Mouse (Mus musculus) colon, adult 2 months (tissue): ENCODE measurements around the gene Akap8. TPM values are rescaled to one million over a fixed set of nuclear protein-coding genes. Genes with fewer than 3 reads are reported as not detected.

Source experiments
- polyA plus RNA-seq: library from polyadenylated mRNA; depleted of rRNA; stranded (reverse); fragments of >200 nt; gene quantifications from 2 replicates; pipeline ENCODE4 v1.2.3, GENCODE M21; 2012; rRNA removed

The Akap8 gene
- 51.7 and 61.4 TPM in 2 replicates for polyA plus RNA-seq

DNA sequence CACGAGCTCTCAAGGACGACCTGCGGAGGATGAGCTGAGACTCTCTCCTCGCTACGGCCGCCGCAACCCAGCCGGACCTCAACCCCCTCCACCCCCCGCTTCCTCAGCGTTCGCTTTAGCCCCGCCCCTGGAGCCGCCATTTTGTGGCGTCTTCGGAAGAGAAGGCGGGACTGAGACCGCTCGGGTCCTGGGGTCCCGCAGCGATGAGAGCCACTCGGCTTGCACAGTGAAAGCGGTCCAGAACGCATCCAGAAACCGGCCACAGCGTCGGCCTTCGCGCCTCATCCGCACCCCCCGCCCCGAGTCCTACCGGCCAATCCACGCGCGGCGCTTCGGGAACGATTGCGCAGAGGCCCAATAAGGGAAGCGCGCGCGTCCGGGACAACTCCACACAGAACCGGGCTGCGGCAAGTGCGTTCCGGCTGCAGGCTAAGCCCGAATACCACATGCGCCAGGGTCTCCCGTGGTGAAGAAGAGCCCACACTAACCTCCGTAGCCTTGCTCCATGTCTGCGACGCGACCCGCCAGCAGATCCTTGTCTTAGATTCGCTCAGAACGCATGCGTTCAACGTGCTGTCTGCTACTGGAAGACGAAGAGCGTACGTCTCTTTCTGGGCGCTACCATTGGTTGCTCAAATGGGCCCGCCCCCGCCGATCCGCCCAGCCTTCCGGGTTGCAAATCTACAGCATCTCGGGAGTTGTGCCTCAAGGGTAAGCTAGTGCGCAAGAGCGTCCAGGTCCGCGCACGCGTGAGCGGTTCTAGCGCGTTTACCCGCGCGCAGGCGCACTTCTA lies at the start of gene Akap8:
Akap8 (minus strand) TSS at position 642 of the 793 bp plus-strand sequence.

DNA sequence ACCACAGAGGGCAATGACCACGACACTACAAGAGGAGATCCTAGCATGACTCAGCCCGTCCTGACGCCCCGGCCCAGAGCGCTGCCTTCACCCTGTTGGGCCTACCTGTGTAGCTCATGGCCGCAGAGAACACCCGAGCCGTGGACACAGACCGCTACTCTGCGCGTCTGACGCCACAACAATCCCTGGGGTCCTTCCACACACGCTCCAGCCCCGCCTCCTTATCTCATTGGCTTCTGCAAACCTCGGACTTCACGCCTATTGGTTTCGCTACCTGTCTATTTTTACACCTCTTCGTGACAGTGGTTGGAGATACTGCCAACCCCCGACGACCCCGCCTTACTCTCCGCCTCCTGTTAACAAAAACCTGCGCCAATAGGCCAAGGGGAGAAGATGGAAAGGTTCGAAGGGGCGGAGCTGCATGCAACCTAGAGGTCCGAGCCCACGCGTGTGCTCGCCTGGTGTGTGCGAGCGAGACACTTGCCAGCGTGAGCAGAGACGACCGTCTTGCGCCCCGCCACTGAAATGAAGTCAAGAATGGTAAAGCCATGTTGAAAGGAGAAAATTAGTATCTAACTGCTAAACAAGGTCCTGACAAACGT lies 29.4 kb upstream of the Akap8 start, which contains the start of gene Akap8l:
Akap8l (minus strand) TSS at position 226 of the 602 bp plus-strand sequence.

DNA sequence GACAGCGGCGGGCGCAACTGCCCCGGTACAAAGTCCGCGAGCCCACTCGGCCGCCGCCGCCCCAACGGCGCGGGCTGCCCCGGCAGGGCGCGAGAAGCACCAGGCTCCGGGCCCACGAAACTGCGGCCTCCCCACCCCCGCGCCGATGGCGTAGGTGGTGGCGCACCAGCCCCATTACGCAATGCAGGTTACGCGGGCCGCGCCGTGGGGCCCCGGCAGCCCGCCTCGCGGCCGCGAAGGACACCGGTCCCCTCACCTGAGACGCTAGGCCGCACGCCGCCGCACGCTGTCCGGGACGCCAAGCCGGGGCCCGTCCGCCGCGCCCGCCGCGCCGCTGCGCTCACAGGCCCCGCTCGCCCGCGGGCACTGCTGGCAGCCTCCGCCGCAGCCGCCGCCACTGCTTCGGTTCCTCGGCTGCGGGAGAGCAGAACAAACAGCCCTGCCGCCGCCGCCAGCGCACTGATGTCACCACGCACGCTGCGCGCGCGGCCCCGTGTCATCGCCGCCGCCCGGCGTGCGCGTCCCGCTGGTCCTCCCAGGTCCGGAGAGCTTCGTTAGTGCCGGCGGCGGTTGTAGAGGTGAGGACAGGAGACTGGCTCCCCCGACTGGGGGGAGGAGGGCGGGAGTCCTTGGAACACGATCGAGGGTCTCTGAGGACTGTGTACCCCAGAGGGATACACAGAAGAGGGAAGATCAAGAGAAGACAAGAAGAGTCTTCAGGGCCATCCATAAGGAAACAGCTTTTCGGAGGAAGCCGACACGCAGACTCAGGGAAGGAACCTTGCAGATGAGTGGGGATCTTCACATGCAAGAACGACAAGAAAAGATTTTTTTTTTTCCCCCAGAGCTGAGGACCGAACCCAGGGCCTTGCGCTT lies 36.5 kb downstream of the Akap8 start, which contains the start of gene Brd4:
Brd4 (minus strand) TSS at position 461 of the 876 bp plus-strand sequence.

Other genes starting within 250 kb of the Akap8 start
- 12.8 and 20.5 TPM in 2 replicates for gene Notch3, start 154.4 kb downstream of the Akap8 start, polyA plus RNA-seq
- 0.63 and 1.1 TPM in 2 replicates for gene Ephx3, start 131.7 kb downstream of the Akap8 start, polyA plus RNA-seq
- 32.5 and 45.1 TPM in 2 replicates for gene Brd4, start 36.5 kb downstream of the Akap8 start, polyA plus RNA-seq
- gene Akap8l, start 29.4 kb upstream of the Akap8 start, polyA plus RNA-seq: 103 and 116 TPM in 2 replicates
- gene Wiz, start 68.2 kb upstream of the Akap8 start, polyA plus RNA-seq: 31.7 and 37.9 TPM in 2 replicates
- 5.6 and 9.7 TPM in 2 replicates for gene Rasal3, start 82.3 kb upstream of the Akap8 start, polyA plus RNA-seq
- gene Pglyrp2, start 102.9 kb upstream of the Akap8 start, polyA plus RNA-seq: 2.3 TPM in 2 replicates
- 0.44 and 0.59 TPM in 2 replicates for gene Cyp4f39, start 131.5 kb upstream of the Akap8 start, polyA plus RNA-seq
- gene Cyp4f17, start 184.8 kb upstream of the Akap8 start, polyA plus RNA-seq: 6.0 and 7.2 TPM in 2 replicates
- gene Cyp4f16, start 215.3 kb upstream of the Akap8 start, polyA plus RNA-seq: 55.5 and 66.4 TPM in 2 replicates